In the genomic region with DNA sequence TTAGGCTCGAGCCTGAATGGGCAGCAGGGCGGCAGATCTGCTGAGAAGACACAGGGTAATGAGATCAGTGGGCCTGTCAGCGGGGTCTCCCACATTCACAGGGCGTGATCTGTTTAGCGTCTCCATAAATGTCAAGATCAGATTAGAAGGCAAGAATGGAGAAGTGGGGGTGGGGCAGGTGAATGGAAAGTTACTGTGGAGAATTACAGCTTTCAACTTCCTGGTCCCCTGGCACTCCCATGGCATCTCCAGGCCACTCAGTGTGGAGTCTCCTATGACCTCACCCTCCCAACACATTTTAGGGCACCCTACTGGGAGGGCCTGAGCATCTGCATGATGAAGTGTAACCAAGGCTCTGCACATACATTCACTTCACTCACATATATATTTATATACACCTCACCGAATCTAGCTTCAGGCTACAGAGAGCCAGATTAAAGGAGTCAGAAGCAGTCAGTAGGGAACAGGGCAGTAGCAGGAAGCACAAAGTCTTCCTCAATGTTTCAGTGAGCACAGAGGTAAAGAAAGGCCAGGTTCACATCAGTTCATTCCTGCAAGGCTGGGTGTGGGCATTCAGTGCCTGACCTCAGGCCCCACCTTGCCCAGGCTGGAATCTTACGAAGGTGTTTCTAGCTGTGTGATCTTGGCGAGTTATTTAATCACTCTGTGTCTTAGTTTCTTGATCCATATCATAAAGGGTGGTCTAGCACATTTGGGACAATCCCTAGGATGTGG, we compare ENCODE assay signal across 12 mouse cellular contexts. TPM values are rescaled to one million over a fixed set of nuclear protein-coding genes. Genes with fewer than 3 reads are reported as not detected.
DNase-seq lines count a peak whose midpoint lies in the region; ATAC-seq and TF ChIP-seq lines count a peak whose summit lies in the region.
"Had no signal": no experiment of that assay in that cellular context is flagged by ENCODE, and none has a peak within 500 bp of the region (broad histone marks: within the 10 kb centered on the region; RNA-seq: fewer than 3 reads in every experiment).

No protein-coding gene starts in this region.

- TF ChIP-seq CTCF in testis, adult 2 months (IDR thresholded peaks at IDR 0.05; ENCODE audit: control insufficient read depth, insufficient read depth, insufficient replicate concordance, low read depth, low read length): no peak
- TF ChIP-seq CTCF in stomach, postnatal 0 days (IDR thresholded peaks at IDR 0.05; ENCODE audit: low read depth): no peak

- H3K4me2 ChIP-seq in forebrain, embryonic 13.5 days: no peak overlapping the region
- H3K4me2 ChIP-seq in forebrain, embryonic 12.5 days: no peak overlapping the region
- no peak overlapping the region for H3K4me2 ChIP-seq in stomach, postnatal 0 days (replicated peaks; ENCODE audit: low read depth)
- H3K4me2 ChIP-seq: heart, embryonic 13.5 days; liver, embryonic 15.5 days had no signal

- 0 out of 2 replicates have a peak overlapping the region, but pooled peaks have one; percentile 20 for H3K27ac ChIP-seq in forebrain, embryonic 13.5 days
- no peak overlapping the region for H3K27ac ChIP-seq in forebrain, embryonic 12.5 days
- H3K27ac ChIP-seq in testis, adult 2 months (ENCODE audit: control insufficient read depth, insufficient read depth, low read depth, low read length): no peak overlapping the region
- H3K27ac ChIP-seq in stomach, postnatal 0 days (replicated peaks): peak overlapping the region; percentile 45
- H3K27ac ChIP-seq: heart, embryonic 13.5 days; liver, embryonic 15.5 days had no signal

- no peak for ATAC-seq in forebrain, embryonic 13.5 days
- no peak for ATAC-seq in forebrain, embryonic 12.5 days (ENCODE audit: low FRiP score)
- ATAC-seq in stomach, postnatal 0 days (ENCODE audit: low FRiP score, low TSS enrichment): peak; percentile 92

- H3K36me3 ChIP-seq in forebrain, embryonic 13.5 days (ENCODE audit: poor library complexity, severe bottlenecking): peaks cover 11% of the 10 kb centered on the region; the same call in 1 of the 2 replicates
- H3K36me3 ChIP-seq in forebrain, embryonic 12.5 days (replicated peaks): peaks cover 5% of the 10 kb centered on the region; the same call in 1 of the 2 replicates
- H3K36me3 ChIP-seq in testis, adult 2 months (ENCODE audit: control insufficient read depth, insufficient read depth, low read length): no peaks in the 10 kb centered on the region
- no peaks in the 10 kb centered on the region for H3K36me3 ChIP-seq in stomach, postnatal 0 days (ENCODE audit: control insufficient read depth, insufficient read depth, low read length)
- H3K36me3 ChIP-seq: heart, embryonic 13.5 days; liver, embryonic 15.5 days had no signal

- no peak overlapping the region for H3K9ac ChIP-seq in forebrain, embryonic 13.5 days
- H3K9ac ChIP-seq in forebrain, embryonic 12.5 days: no peak overlapping the region
- no peak overlapping the region for H3K9ac ChIP-seq in stomach, postnatal 0 days (ENCODE audit: low read length)
- H3K9ac ChIP-seq: heart, embryonic 13.5 days; liver, embryonic 15.5 days had no signal

- TF ChIP-seq EP300 in stomach, postnatal 0 days (optimal IDR thresholded peaks at IDR 0.05): no peak

- TF ChIP-seq POLR2A in testis, adult 2 months (IDR thresholded peaks at IDR 0.05; ENCODE audit: control insufficient read depth, low read depth, low read length): no peak

- H3K4me3 ChIP-seq in forebrain, embryonic 13.5 days: no peak overlapping the region
- no peak overlapping the region for H3K4me3 ChIP-seq in forebrain, embryonic 12.5 days (replicated peaks)
- peak overlapping the region; percentile 66 for H3K4me3 ChIP-seq in testis, adult 2 months (ENCODE audit: control insufficient read depth, low read depth, low read length)
- no peak overlapping the region for H3K4me3 ChIP-seq in stomach, postnatal 0 days (ENCODE audit: low read depth, low read length)
- H3K4me3 ChIP-seq: heart, embryonic 13.5 days; liver, embryonic 15.5 days had no signal

- H3K9me3 ChIP-seq in forebrain, embryonic 13.5 days (replicated peaks): no peaks in the 10 kb centered on the region
- H3K9me3 ChIP-seq in forebrain, embryonic 12.5 days: no peaks in the 10 kb centered on the region
- H3K9me3 ChIP-seq in stomach, postnatal 0 days (ENCODE audit: control insufficient read depth, low read length): no peaks in the 10 kb centered on the region
- H3K9me3 ChIP-seq: heart, embryonic 13.5 days; liver, embryonic 15.5 days had no signal

- DNase-seq in testis, postnatal 14 days (ENCODE audit: low spot score): no peak
- peak; percentile 32 for DNase-seq in kidney, postnatal 10 days
- peak; percentile 73 for DNase-seq in stomach, postnatal 0 days (ENCODE audit: low spot score)
- no peak for DNase-seq in heart, adult 8-10 months (ENCODE audit: low spot score)
- DNase-seq in thymus, postnatal 0 days (ENCODE audit: low spot score): no peak
- DNase-seq: thymus, postnatal 25 days had no signal

- WGBS in forebrain, embryonic 13.5 days: 62% methylated on average over 8 of the region's 8 CpGs
- WGBS in forebrain, embryonic 12.5 days: 65% methylated on average over 8 of the region's 8 CpGs
- 35% methylated on average over 8 of the region's 8 CpGs for WGBS in stomach, postnatal 0 days

- H3K27me3 ChIP-seq in forebrain, embryonic 13.5 days: no peaks in the 10 kb centered on the region
- peaks cover 6% of the 10 kb centered on the region; the same call in 1 of the 2 replicates for H3K27me3 ChIP-seq in forebrain, embryonic 12.5 days
- H3K27me3 ChIP-seq in testis, adult 2 months (ENCODE audit: control insufficient read depth, insufficient read depth, low read length): no peaks in the 10 kb centered on the region
- H3K27me3 ChIP-seq in stomach, postnatal 0 days (ENCODE audit: control insufficient read depth, insufficient read depth, low read length): no peaks in the 10 kb centered on the region

- peaks cover 68% of the 10 kb centered on the region for H3K4me1 ChIP-seq in forebrain, embryonic 13.5 days
- H3K4me1 ChIP-seq in forebrain, embryonic 12.5 days: peaks cover 72% of the 10 kb centered on the region
- H3K4me1 ChIP-seq in testis, adult 2 months (ENCODE audit: control insufficient read depth, insufficient read depth, low read length): peaks cover 9% of the 10 kb centered on the region
- H3K4me1 ChIP-seq in stomach, postnatal 0 days (replicated peaks; ENCODE audit: control insufficient read depth, insufficient read depth): no peaks in the 10 kb centered on the region

RNA-seq across cellular contexts. Expression of gene Celf3, which starts 1.6 kb away (rescaled TPM):
- polyA plus RNA-seq in forebrain, embryonic 13.5 days (2015; fragmentation: Nextera tagmentation; extraction: Ambion mirVana): 320 and 332 TPM in 2 replicates
- 218 and 251 TPM in 2 replicates for polyA plus RNA-seq in forebrain, embryonic 12.5 days (2016; fragmentation: Nextera tagmentation; extraction: Ambion mirVana)
- polyA plus RNA-seq in testis, adult 2 months (2012; rRNA removed): 243 and 256 TPM in 2 replicates
- 11.0 and 11.6 TPM in 2 replicates for polyA plus RNA-seq in stomach, postnatal 0 days (2015; fragmentation: Nextera tagmentation; extraction: Ambion mirVana)
- total RNA-seq in heart, adult 8-10 months (2022): under 1 TPM in 1 of 4 experiments, not detected in 3; 0.12 TPM
- polyA plus RNA-seq in thymus, postnatal 0 days (2015; fragmentation: Nextera tagmentation; extraction: Ambion mirVana): 0.39 and 0.74 TPM in 2 replicates

RNA-seq across cellular contexts. Expression of gene Riiad1, which starts 3.7 kb away (rescaled TPM):
- polyA plus RNA-seq in forebrain, embryonic 13.5 days (2015; fragmentation: Nextera tagmentation; extraction: Ambion mirVana): 20.2 and 22.8 TPM in 2 replicates
- polyA plus RNA-seq in forebrain, embryonic 12.5 days (2016; fragmentation: Nextera tagmentation; extraction: Ambion mirVana): 18.1 and 19.7 TPM in 2 replicates
- 107 and 109 TPM in 2 replicates for polyA plus RNA-seq in testis, adult 2 months (2012; rRNA removed)
- 3.2 and 3.5 TPM in 2 replicates for polyA plus RNA-seq in stomach, postnatal 0 days (2015; fragmentation: Nextera tagmentation; extraction: Ambion mirVana)
- total RNA-seq in heart, adult 8-10 months (2022): 1 to 10 TPM in 3 of 4 experiments, under 1 TPM in 1; 0.95 to 2.1 (median 1.1) TPM
- 6.2 and 6.6 TPM in 2 replicates for polyA plus RNA-seq in thymus, postnatal 0 days (2015; fragmentation: Nextera tagmentation; extraction: Ambion mirVana)

RNA-seq across cellular contexts. Expression of gene Oaz3, which starts 32.8 kb away (rescaled TPM):
- 1.2 and 1.4 TPM in 2 replicates for polyA plus RNA-seq in forebrain, embryonic 13.5 days (2015; fragmentation: Nextera tagmentation; extraction: Ambion mirVana)
- 1.0 and 1.3 TPM in 2 replicates for polyA plus RNA-seq in forebrain, embryonic 12.5 days (2016; fragmentation: Nextera tagmentation; extraction: Ambion mirVana)
- 2,779 and 3,078 TPM in 2 replicates for polyA plus RNA-seq in testis, adult 2 months (2012; rRNA removed)
- polyA plus RNA-seq in stomach, postnatal 0 days (2015; fragmentation: Nextera tagmentation; extraction: Ambion mirVana): 0.21 and 0.28 TPM in 2 replicates
- under 1 TPM in 1 of 4 experiments, not detected in 3; 0.41 TPM for total RNA-seq in heart, adult 8-10 months (2022)
- 0.37 and 0.95 TPM in 2 replicates for polyA plus RNA-seq in thymus, postnatal 0 days (2015; fragmentation: Nextera tagmentation; extraction: Ambion mirVana)
- total RNA-seq: layer of hippocampus, postnatal 25 days had no signal

RNA-seq across cellular contexts. Expression of gene Mrpl9, which starts 33.4 kb away (rescaled TPM):
- 62.8 and 62.9 TPM in 2 replicates for polyA plus RNA-seq in forebrain, embryonic 13.5 days (2015; fragmentation: Nextera tagmentation; extraction: Ambion mirVana)
- polyA plus RNA-seq in forebrain, embryonic 12.5 days (2016; fragmentation: Nextera tagmentation; extraction: Ambion mirVana): 63.2 and 63.9 TPM in 2 replicates
- 16.8 and 17.1 TPM in 2 replicates for polyA plus RNA-seq in testis, adult 2 months (2012; rRNA removed)
- polyA plus RNA-seq in stomach, postnatal 0 days (2015; fragmentation: Nextera tagmentation; extraction: Ambion mirVana): 47.6 and 50.7 TPM in 2 replicates
- 10 to 100 TPM; 57.4 to 69.0 (median 61.9) TPM for total RNA-seq in heart, adult 8-10 months (2022)
- polyA plus RNA-seq in thymus, postnatal 0 days (2015; fragmentation: Nextera tagmentation; extraction: Ambion mirVana): 63.5 and 73.6 TPM in 2 replicates

Comparison
In these comparisons a context has a peak if more than half of its experiments do, and no peak if none do; other contexts are left out.
1. H3K27ac ChIP-seq: peak in forebrain, embryonic 13.5 days (single experiment) and stomach, postnatal 0 days (single experiment); none in forebrain, embryonic 12.5 days (single experiment) and testis, adult 2 months (single experiment).
2. DNase-seq: peak in kidney, postnatal 10 days (single experiment) and stomach, postnatal 0 days (single experiment); none in testis, postnatal 14 days (single experiment), heart, adult 8-10 months (single experiment) and thymus, postnatal 0 days (single experiment).
3. RNA of gene Celf3, which starts 1.6 kb away (polyA plus RNA-seq): 320 to 332 TPM in forebrain, embryonic 13.5 days, 243 to 256 TPM in testis, adult 2 months and 218 to 251 TPM in forebrain, embryonic 12.5 days; 11.0 to 11.6 TPM in stomach, postnatal 0 days and 0.39 to 0.74 TPM in thymus, postnatal 0 days; every median in the first group is over 10 times any median in the second.
4. RNA of gene Oaz3, which starts 32.8 kb away (polyA plus RNA-seq): 2,779 to 3,078 TPM in testis, adult 2 months; 1.2 to 1.4 TPM in forebrain, embryonic 13.5 days, 1.0 to 1.3 TPM in forebrain, embryonic 12.5 days, 0.37 to 0.95 TPM in thymus, postnatal 0 days and 0.21 to 0.28 TPM in stomach, postnatal 0 days; every median in the first group is over 1,000 times any median in the second.